Mouse (Mus musculus) T-cell, adult 2 months (primary cell): ENCODE measurements around the gene Cbfa2t2.
A peak's percentile ranks its signal among the peaks of the same experiment; 100 is the strongest.

Experiments used
- DNase-seq: peaks from one replicate; pipeline ENCODE4 v3.0.0; 2022; ENCODE audit warnings: low spot score

The Cbfa2t2 gene

DNA sequence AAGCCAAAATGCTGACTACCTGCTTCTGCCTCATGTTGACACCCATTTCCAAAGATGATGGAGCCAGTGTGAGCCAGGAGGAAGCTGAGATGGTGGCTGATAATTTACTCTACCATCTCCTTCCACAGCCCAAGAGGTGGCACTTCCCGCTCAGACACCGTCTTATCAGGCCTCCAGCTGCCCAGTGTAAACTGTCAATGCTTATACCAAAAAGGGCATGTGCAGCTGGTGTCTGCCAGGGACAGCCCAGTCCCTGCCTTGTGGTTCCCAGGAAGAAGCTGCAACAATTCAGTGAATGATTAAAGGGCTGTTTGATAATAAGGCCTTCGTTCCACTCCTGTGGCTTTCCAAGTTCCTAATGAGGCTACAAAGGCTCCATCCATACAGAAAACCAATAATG, 102.4 kb downstream of the Cbfa2t2 start:
- DNase-seq = no peak

DNA sequence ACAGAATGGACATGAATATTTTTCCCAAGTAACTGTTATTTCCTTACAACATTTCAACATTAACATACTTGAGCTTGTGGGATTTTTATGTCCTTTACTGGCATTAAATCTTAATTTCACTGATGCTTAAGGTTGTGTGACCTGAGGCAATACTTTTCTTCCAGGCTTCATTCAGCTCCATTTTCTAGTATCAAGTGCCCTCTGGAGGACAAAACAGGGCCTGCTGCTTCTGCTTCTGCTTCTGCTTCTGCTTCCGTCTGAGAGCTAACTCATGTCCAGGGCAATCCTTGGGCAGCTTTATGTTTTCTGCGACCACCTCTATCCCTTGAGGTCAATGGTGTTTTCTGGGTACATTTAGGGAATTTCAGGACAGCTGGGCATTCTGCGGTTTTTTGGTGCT, 103.4 kb downstream of the Cbfa2t2 start:
- no peak for DNase-seq

DNA sequence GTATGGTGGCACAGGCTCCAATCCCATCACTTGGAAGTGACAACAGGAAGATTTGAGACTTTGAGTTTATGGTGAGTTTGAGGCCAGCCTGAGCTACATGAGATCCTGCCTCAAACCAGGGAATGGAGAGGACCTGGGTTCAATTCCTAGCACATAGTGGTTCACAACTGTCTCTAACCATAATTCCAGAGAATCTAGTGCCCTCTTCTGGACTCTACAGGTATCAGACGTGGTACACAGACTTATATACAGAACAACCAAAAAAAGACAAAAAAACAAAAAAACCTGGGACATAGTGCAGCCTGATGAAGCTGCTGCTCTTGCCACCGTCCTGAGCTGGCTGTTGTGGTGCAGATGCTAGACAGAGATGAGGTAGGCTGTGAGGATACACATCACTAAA, 105.3 kb downstream of the Cbfa2t2 start:
- DNase-seq = no peak

DNA sequence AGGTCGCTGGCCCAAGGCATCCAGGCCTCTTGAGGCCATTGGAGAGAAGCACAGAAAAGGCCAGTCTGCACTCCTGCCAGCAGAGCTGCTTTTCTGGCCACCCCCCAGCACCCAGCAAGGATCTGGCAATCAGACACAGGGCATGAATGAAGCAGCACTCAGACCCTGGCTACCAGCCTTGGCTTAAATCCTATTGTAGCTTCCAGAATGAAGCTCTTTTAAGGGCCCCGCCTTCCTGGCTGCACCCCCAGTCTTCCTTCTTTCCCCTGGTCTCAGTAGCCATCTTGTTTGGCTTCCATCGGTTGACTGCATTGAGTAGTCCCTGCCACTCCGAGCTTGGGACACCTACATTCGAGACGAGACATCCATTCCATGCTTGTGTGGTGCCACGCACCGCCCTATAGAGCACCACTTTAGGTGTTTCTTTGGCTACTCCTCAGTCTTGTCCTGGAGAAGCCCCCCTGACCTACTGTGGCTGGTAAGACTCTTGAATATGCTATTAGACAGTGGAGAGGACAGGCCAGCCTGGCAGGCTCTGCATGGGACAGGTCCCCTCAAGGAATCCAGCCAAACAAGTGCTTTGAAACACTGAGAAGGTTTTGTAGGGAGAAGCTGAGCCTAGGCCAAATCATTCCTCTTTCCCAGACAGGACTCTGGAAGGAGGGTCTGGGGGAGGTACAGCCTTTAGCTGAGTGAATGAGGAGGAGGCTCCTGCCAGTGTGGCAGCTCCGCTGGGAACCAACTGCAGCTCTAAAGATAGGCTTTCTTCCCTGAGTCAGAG, 107.5 kb downstream of the Cbfa2t2 start:
- no peak for DNase-seq

DNA sequence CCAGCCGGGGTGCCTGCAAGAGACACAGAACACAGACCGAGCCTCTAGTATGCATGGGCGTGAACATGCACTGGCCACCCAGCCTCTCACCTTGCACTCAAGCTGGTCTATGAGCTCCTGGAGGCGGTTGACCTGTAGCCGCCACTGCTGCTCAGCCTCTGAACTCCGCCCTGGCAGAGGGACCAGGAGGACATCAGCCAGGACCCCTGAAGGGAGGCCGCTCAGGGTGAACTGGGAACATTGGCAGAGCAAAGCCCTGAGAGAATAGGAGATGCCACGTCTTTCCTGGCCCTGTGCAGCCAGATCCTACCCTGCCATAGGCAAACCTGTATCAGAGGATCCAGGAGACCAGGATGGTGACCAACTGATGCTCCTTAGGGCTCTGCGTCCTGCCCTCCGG, 110.4 kb downstream of the Cbfa2t2 start, which contains the start of gene 1700003F12Rik:
Gene 1700003F12Rik (plus strand): TSS at position 375 of the 400 bp plus-strand sequence.
- no peak for DNase-seq

DNA sequence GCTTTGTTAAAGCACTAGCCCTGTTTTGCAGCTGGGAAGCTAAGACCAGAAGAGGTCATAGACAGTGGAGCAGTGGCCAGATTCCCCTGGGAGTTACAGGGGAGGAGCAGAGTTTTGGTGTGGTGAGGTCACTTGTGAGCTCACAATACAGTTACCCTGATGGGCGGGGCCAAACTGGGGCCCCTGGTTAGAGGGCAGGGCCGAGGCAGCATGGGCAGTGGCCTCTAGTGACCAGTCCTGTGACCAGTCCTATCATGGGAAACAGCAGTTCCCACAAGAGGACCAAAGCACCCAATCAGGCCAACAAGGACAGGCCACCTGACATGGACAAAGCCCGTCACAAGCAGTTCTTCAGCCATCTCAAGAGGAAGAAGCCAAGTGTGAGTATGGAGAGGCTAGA, 112.4 kb downstream of the Cbfa2t2 start:
- DNase-seq = no peak

DNA sequence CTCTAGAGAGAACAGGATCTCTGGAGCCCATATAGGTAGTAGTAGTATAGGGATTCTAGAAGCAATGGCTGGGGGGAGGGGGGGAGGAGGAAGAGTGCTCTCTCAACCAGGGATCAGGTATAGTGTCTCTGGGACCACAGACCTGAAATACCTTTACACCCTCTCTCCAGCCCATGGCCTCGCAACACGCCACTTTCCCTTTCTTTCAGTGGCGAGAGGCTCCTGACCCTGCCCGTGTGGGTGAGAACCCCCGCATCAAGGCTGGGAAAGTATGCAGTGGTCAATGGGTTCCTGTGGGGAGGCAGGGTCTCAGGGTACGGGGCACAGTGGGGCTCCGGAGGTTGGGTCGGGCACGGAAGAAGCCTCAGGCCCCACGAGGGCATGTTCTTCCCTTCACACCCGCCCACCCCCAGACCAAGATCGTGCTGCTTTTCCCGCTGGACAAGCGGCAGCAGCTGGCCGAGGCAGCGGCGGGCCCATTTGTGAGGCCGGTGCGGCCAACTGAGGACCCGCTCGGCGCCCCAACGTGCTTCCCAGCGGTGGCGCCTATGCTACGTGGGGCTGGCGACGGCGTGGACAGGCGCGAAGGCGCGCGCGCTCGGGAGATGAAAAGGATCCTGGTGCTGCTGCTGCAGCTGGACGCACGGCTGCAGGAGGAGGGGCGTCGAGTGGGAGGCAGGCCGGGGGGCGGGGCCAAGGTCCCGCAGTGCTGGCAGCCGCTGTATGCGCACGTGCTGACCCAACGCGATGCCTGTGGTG, 113.0 kb downstream of the Cbfa2t2 start:
- DNase-seq = no peak

DNA sequence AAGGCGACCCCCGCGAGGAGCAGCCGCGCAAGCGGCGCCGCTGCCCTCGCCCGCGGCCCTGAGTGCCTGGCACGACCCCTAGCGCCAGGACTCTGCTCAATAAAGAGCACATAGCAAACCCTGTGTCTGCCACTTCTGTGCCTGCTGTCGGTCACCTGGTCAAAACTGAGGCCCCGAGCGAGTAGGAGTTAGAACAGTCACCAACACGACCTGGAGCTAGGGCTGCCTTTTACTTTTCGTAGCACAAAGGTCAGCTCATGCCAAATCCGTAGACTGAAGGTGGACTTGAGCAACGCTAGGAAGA, 113.6 kb downstream of the Cbfa2t2 start:
- no peak for DNase-seq

DNA sequence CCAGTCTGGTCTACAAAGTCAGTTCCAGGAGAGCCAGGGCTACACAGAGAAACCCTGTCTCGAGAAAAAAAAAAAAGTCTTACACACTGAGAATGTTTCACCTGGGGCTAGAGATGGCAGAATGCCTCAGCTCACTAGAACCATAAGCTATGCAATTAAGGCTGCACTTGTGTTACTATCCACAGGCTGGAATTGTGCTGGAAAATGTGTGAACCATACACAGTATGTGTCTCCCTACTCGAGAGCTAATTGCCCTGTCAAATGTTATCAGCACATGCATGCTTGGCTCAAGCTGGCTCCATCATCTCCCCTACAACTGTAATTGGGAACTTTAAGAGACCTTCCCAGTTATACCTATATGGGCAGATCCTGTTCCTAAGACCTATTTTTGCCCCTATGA, 114.7 kb downstream of the Cbfa2t2 start:
- no peak for DNase-seq

DNA sequence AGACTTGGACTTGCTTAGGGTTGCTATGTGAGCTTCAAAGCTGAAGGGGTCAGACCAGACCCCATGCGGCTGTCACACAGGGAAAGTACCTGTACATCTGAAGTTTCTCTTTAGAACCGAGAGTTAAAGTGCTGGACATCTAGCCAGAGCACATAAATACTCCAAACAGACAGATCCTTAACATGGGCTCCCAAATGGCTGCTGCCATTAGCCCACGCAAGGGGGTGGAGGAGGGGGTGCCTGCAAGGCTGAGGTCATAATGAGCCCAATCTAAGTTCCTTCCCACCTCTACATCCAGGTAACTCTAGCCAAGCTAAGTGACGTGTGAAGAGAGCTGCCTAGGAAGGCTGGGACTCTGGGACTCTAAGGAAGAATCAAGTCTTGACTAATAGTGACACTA, 115.2 kb downstream of the Cbfa2t2 start, which contains the start of gene Actl10:
Gene Actl10 (plus strand): TSS at position 301 of the 400 bp plus-strand sequence.
- no peak for DNase-seq

DNA sequence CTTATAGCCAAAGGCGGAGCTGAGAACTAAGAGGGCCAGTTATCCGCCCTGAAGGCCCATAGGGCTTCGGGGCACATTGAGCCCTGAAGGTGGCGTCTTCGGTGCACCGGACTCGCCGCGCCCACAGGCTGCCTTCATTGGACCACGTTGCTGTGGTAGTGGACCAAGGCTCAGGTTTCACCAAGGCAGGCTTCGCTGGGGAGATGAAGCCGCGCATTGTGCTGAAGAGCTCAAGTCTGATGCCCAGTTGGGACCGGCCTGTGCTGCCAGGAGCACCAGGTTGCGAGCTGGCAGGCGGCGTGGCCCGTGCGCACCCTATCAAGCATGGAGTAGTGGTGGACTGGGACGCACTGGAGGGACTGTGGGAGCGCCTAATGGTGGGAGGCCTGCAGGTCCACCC, 115.6 kb downstream of the Cbfa2t2 start:
- no peak for DNase-seq

DNA sequence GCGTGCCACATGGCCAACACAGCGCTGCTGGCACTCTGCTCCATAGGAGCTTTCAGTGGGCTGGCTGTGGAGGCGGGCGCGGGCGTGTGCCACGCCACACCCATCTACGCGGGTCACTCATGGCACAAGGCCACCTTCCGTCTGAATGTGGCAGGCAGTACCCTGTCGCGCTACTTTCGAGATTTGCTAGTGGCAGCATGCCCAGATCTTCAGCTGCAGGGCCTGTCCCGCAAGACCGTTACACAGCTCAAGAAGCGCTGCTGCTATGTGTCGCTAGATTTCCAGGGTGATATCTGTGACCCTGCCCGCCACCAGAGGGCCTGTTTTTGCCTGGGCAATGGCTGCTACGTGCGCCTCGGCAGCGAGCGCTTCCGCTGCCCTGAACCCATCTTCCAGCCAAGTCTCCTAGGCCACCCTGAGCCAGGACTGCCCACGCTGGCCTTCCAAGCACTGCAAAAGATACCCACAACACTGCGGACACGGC, 116.2 kb downstream of the Cbfa2t2 start:
- peak; percentile 53 for DNase-seq

DNA sequence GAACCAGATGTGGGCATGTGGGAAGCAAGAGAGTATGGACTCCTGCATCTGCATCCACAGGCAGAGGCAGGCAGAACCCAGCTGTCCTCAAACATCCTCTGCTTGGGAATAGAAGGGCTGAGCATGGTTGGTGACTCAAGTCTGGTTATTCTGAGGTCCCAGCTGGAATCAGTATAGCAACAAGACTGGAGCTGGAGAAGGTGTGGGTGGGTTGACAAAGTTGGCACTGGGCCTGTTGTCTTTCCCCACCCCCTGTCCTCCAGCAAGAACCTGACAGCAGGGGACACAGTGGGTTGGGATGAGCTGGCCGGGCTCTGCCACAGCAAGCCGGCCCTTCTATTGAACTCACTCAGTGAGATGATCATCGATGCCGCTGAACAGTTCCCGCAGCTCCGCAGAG, 119.0 kb downstream of the Cbfa2t2 start:
- DNase-seq = no peak

DNA sequence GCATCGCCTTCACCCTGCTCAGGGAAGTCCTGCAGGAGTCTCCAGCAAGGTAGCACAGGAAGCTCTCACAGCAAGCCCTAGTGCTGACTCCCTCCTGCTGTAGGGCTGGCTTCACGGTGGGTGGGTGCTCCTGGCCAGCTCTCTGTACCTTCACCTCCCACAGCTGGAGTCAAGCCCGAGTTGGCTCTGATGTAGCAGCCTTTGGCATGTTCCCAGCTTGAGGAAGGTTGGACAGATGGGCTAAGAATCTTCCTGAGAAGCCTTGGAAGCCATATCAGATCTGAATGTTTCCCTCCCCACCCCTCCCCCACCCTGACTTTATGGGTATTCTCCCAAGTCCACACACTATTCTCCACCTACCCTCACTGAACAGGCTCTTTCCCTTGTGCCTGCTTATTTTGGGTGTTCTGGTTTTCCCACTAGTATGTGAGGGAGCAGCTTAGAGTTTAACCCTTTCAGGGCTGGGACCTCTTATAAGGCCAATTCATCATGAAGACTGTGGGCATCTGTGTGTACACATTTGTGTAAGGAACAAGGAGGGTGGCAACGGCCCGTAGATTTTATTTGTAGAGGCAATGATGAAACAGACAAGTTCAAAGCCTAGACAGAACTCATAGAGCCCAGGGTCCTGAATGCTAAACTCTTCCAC, 121.0 kb downstream of the Cbfa2t2 start:
- no peak for DNase-seq

DNA sequence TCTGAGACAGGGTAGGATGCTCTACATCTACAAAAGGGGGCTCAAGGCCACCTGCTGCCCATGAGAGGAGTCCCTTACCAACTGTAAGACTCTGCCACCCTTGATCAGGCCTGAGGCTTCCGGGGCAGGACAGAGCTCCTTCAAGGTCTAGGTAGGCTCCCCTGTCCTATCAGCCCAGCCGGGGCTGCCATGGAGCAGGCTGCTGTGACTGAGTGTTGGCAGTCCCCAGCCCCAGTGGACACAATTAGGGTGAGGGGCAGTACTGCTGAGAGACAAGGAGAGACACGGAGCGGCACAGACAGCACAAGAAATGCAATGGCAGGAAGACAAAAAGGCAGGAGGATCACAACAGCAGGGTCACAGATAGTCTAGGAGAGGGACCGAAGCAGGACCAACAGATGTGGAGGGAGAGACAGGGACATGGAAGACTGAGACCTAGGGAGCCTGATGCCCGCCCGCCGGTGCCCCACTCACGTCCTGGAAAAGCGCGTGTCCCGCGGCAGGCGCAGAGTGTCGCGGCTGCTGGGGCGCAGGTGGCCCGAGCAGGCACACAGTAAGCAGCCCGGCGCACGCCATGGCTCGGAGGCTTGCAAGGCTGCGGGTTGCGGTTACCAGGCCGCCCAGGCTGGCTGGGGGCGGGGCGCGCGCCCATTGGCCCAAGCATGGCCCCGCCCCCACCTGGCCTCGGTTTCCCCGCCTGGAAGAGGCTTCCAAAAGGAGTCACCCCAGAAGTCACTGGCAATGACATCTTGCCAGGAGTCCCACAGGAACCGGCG, 122.2 kb downstream of the Cbfa2t2 start, which contains the start of gene Necab3:
Gene Necab3 (minus strand): TSS at position 627 of the 776 bp plus-strand sequence.
- DNase-seq = peak; percentile 36

DNA sequence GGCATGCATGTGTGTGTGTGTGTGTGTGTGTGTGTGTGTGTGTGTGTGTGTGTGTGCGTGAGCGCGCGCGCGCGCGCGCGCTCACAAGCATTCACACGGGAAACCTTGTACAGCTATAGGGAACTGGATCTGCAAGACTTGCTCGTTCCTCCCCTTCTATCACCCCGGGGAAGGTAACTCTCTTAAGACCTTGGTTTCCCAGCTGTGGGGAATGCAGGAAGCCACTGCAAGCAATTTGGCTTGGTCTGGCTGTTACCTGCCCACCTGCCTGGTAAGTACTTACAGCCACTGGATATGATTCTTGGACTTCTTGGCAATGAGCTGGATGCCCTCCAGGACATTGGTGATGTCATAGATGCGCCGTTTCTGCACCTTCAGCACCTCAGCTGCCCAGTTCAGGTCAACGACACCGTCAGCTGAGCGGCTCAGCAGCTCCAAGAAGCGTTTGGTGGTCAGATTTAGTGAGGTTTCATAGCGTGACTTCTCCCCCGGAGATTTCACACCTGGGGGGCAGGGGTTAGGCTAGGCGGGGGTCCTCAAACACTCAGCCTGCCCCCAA, 127.4 kb downstream of the Cbfa2t2 start:
- no peak for DNase-seq

DNA sequence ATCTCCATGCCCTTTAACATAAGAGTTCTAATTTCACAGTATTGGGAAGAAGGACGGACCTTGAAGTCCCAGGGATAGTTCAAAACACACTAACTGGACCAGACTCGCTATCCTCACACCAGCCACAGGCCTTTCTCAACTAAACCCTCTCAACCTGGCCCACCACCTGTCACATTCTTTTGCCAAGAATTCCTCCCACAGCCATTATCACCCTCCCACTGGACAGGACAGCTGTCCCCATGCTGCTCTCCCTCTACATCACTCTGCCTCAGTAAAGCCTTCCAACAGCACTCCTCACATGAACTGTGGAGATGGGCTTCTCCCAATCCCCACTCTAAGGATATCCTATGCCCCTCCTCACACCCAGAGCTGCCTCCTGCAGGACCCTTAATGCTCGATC, 129.3 kb downstream of the Cbfa2t2 start:
- DNase-seq = no peak

DNA sequence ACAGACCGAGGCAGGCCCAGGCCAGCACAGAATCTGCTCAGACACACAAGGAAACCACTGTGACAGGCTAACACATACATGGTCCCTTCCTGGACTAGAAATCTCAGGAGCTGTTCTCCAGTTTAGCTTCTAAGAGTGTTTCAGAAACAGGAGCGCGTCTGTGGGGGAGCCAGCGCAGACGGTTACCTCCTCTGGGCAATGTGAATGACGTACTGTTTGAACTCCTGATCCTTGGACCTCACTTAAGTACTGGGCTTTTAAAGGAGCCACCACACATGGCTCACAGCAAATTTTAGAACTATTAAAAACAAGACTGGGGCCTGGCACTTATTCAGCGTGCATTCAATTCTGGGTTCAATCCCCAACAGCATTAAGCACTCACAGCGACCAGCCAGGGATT, 130.4 kb downstream of the Cbfa2t2 start:
- no peak for DNase-seq

DNA sequence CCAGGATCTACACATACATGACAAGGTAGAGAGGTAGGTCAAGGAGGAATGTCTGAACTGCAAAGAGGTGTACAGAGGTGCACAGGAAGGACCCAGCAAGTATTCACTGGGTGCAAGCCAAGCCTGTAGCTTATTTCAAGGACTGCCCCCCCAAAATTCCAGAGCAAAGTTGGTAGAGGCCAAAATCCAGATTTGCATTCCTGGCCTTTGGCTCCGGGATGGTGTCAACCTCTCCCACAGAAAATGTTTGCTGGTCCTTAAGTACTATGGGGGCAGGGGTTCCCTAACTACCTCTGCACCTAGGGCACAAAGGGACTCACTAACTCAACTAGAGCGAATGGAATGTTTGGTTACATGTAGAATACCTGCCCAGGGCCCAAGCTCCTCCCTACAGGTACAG, 131.5 kb downstream of the Cbfa2t2 start:
- DNase-seq = no peak

DNA sequence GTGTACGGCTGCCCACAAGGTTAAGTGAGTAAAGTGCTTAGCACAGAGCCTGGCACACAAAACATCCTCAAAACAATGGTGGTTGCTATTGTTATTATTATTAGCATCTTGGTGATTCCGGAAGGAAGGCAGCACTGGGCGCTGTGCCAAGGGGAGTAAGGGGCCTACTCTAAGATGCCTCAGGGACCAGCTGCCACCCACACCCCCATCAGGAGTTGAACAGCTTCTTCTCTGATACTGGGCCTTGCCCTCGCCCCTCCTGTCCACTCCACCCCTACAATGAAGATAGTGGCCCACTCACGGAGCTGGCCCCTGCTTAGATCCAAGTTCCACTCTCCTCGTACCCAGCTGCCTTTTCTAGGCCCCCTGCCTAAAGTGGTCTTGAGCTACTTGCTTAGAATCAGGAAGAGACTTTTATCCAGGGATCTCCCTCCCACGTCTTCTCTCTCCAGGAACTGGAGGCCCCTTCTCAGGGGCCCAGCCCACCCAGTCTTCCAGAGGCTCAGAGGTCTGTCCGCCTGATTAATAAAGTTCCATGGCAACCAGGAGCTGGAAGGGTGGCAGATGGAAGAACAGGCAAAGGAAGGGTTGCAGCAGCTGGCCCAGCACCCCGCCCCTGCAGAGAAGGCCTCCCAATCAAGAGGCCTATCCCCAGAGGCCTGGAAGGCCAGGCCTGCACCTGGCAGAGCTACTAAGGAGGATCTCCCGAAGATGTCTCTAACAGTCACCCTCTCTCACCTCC, 132.2 kb downstream of the Cbfa2t2 start:
- no peak for DNase-seq
